Mouse (Mus musculus): ENCODE measurements around the gene Armc10.
"Not testable (repeated sequence)": the region's sequence is repeated elsewhere in the genome, so short reads cannot be mapped to it uniquely, and the experiment has no call there.

The Armc10 gene

GRCm38 (mm10) chr5:21703708-21704107 lies 58.1 kb downstream of the Armc10 start:
- DNase-seq = no peak

- no peak for DNase-seq
Measured at GRCm38 (mm10) chr5:21706546-21706945, 60.9 kb downstream of the Armc10 start.

- DNase-seq = not testable (repeated sequence)
Measured at GRCm38 (mm10) chr5:21708011-21708410, 62.4 kb downstream of the Armc10 start.

Measured in cerebellum, adult 18-20 months (tissue).